Mouse (Mus musculus): ENCODE data around the gene Chsy1. TPM values are rescaled to one million over a fixed set of nuclear protein-coding genes. Genes with fewer than 3 reads are reported as not detected.

The Chsy1 gene
- polyA plus RNA-seq, 1 experiment, result not detected

DNA sequence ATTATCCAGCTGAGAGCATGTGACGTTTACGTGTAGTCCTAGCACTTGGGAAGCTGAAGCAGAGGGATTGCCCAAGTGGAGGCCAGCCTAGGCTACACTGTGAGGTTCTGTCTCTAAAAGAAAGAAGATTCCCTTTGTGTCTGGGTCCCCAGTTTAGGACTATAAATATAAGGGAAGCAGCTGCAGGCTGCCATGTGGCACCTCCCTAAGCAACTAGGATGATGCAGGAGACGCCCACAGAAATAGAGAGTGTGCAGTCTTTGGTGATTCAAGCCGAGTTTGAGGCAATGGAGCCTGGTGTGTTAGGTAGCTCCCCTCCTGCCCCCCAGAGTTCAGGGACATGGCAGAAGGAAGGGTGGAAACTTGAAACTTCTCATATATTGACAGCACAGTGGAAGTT is 21.7 kb upstream of the Chsy1 start:
- WGBS, result 47% methylated on average over 4 of the region's 4 CpGs
- Histone ChIP-seq H3K4me1 (ENCODE audit: control insufficient read depth, insufficient read depth, low read length) (peaks cover 7% of the 10 kb centered on the region), H3K27ac (ENCODE audit: insufficient read depth, low read depth, low read length) (peak overlapping the region; percentile 78)

DNA sequence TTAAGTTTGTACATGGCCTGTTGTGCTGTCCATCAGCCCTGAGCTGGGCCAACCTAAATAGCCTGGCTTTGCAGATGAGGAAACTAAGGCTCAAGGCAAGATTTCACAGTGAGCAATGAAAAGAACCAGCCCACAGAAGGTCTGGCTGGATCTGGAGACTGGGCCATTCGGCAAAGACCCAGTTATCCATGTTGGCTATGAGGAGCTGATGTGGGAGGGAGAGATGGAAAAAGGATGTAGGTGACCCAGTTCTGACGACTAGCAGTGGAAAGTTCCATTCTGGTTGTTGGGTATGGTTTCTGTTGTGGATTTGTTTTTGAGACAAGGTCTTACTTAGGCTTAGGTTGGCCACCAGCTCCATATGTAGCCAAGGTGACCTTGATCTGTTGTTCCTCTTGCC is 21.2 kb upstream of the Chsy1 start:
- TF ChIP-seq POLR2A (IDR thresholded peaks at IDR 0.05; ENCODE audit: insufficient read depth, low read depth, low read length) (no peak), CTCF (IDR thresholded peaks at IDR 0.05; ENCODE audit: insufficient read depth, low read depth, low read length) (no peak)
- no peak overlapping the region for H3K27ac ChIP-seq (ENCODE audit: insufficient read depth, low read depth, low read length)
- WGBS, result 70% methylated on average over 2 of the region's 2 CpGs

More for the DNA sequence above, 21.7 kb upstream of the Chsy1 start:
- no peak for TF ChIP-seq POLR2A (IDR thresholded peaks at IDR 0.05; ENCODE audit: insufficient read depth, low read depth, low read length)
- TF ChIP-seq CTCF (IDR thresholded peaks at IDR 0.05; ENCODE audit: insufficient read depth, low read depth, low read length), result no peak
- no peak overlapping the region for H3K4me3 ChIP-seq (ENCODE audit: insufficient read depth, low read depth, low read length)

DNA sequence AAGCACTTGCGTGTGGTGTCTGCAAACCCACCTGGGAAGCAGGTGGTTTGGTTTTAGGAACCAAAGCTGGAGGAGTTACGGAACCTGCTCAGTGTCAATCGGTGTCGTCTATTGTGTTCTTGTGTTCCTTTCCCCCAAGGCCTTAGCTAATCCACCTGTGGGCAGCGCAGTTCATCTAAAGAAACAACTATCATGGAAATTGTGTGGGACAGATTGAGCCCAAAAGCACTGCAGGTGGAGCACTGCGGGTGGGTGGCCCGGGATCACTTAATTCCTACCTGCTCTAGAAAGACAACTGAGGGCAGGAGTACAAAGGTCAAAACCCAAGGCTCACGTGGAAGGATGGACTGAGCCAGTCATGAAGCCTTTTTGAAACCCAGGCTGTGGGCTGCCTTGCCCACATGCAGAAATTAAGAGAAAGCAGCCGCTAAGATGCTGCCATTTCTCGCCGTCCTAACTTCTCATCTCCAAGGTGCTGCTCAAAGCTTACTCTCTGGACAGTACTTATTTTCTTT is 18.6 kb upstream of the Chsy1 start:
- Histone ChIP-seq H3K4me3 (ENCODE audit: insufficient read depth, low read depth, low read length) (no peak overlapping the region), H3K4me1 (ENCODE audit: control insufficient read depth, insufficient read depth, low read length) (peaks cover 13% of the 10 kb centered on the region), H3K27ac (ENCODE audit: insufficient read depth, low read depth, low read length) (no peak overlapping the region)
- no peak for TF ChIP-seq POLR2A (IDR thresholded peaks at IDR 0.05; ENCODE audit: insufficient read depth, low read depth, low read length)
- no peak for TF ChIP-seq CTCF (IDR thresholded peaks at IDR 0.05; ENCODE audit: insufficient read depth, low read depth, low read length)
- 79% methylated on average over 11 of the region's 11 CpGs for WGBS

More for the DNA sequence above, 21.2 kb upstream of the Chsy1 start:
- Histone ChIP-seq H3K4me3 (ENCODE audit: insufficient read depth, low read depth, low read length) (no peak overlapping the region), H3K4me1 (ENCODE audit: control insufficient read depth, insufficient read depth, low read length) (peaks cover 7% of the 10 kb centered on the region)

DNA sequence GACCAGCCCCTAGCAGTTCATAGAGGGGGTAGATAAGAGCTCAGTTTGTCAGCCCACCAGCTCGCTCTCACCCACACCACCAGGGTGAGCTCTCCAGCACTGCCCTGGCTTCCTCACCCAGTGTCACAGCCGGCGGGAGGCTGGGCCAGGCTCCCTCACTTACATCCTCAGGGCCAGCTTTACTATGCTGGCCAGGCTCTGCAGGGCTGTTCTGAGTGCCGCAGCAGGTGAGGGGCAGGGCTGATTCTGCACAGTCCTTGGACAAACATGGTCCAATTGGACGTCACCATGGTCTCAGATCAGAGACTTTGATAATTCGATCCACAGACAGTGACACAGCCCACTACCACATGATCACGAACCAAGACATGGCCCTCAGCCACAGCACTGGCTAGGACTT is 17.8 kb upstream of the Chsy1 start:
- Histone ChIP-seq H3K27ac (ENCODE audit: insufficient read depth, low read depth, low read length) (no peak overlapping the region), H3K4me1 (ENCODE audit: control insufficient read depth, insufficient read depth, low read length) (peaks cover 18% of the 10 kb centered on the region), H3K4me3 (ENCODE audit: insufficient read depth, low read depth, low read length) (no peak overlapping the region)
- TF ChIP-seq POLR2A (IDR thresholded peaks at IDR 0.05; ENCODE audit: insufficient read depth, low read depth, low read length) (no peak), CTCF (IDR thresholded peaks at IDR 0.05; ENCODE audit: insufficient read depth, low read depth, low read length) (no peak)
- 86% methylated on average over 7 of the region's 7 CpGs for WGBS

DNA sequence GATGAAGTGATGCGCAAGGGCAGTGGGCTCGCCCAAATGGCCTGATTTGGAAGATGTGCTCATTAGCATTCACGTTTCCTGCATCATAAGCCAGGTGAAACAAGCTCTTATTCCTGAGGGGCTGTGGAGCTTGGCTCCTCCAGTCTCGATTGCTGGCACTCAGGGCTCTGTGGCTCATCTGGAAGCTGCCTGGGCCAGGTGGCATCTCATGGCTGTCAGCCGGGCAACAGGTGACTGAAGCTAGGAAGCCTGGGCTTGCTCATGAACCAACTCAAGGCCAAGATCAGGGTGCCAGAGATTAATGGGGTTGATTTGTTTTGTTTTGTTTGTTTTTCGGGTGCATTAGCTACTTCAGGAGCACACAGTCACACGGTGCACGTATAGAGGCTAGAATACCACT is 16.7 kb upstream of the Chsy1 start:
- TF ChIP-seq CTCF (IDR thresholded peaks at IDR 0.05; ENCODE audit: insufficient read depth, low read depth, low read length) (no peak), POLR2A (IDR thresholded peaks at IDR 0.05; ENCODE audit: insufficient read depth, low read depth, low read length) (no peak)
- 94% methylated on average over 8 of the region's 8 CpGs for WGBS
- no peak overlapping the region for H3K4me3 ChIP-seq (ENCODE audit: insufficient read depth, low read depth, low read length)
- H3K4me1 ChIP-seq (ENCODE audit: control insufficient read depth, insufficient read depth, low read length), result peaks cover 14% of the 10 kb centered on the region
- no peak overlapping the region for H3K27ac ChIP-seq (ENCODE audit: insufficient read depth, low read depth, low read length)

DNA sequence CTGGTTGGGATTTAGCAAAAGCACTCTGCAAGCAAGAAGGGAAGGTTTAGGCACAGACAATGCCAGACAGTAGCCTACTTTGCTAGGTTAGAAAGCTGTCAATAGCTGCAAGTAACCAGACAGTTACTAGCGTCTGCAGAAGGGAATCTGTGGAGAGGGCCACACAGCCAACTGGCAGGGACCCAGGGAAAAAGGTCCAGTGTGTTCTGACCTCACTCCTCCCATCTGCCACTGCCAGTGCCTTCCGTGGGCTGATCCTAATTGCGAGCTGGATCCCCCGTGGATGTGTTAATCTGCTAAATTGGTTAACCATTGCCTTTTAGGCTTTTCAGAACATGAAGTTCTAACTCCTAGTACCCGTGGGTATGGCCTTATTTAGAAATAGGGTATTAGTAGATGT is 15.2 kb upstream of the Chsy1 start:
- Histone ChIP-seq H3K4me3 (ENCODE audit: insufficient read depth, low read depth, low read length) (no peak overlapping the region), H3K4me1 (ENCODE audit: control insufficient read depth, insufficient read depth, low read length) (peaks cover 10% of the 10 kb centered on the region), H3K27ac (ENCODE audit: insufficient read depth, low read depth, low read length) (no peak overlapping the region)
- 40% methylated on average over 5 of the region's 5 CpGs for WGBS
- TF ChIP-seq POLR2A (IDR thresholded peaks at IDR 0.05; ENCODE audit: insufficient read depth, low read depth, low read length), result no peak
- TF ChIP-seq CTCF (IDR thresholded peaks at IDR 0.05; ENCODE audit: insufficient read depth, low read depth, low read length), result no peak

DNA sequence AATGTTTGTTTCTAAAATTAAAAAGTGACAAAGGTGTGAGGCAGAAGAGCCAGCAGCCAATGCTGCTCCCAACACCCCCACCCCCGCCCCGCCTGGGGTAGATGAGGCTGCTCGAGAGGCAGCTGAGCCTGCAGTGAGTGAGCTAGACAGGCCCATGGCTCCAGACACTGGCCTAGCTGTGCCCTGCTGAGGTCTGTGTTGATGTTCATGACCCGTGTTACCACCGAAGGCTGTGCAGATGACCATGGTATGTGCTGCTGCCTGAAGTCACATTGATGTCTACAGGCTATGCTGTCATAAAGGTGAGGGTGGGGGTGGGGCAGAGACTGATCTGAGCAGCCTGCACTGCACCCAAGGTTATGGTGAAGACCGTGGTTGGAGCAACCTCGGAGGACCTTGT is 10.5 kb upstream of the Chsy1 start:
- WGBS, result 83% methylated on average over 7 of the region's 7 CpGs
- TF ChIP-seq CTCF (IDR thresholded peaks at IDR 0.05; ENCODE audit: insufficient read depth, low read depth, low read length) (no peak), POLR2A (IDR thresholded peaks at IDR 0.05; ENCODE audit: insufficient read depth, low read depth, low read length) (no peak)
- Histone ChIP-seq H3K27ac (ENCODE audit: insufficient read depth, low read depth, low read length) (no peak overlapping the region), H3K4me3 (ENCODE audit: insufficient read depth, low read depth, low read length) (no peak overlapping the region), H3K4me1 (ENCODE audit: control insufficient read depth, insufficient read depth, low read length) (peaks cover 10% of the 10 kb centered on the region)

DNA sequence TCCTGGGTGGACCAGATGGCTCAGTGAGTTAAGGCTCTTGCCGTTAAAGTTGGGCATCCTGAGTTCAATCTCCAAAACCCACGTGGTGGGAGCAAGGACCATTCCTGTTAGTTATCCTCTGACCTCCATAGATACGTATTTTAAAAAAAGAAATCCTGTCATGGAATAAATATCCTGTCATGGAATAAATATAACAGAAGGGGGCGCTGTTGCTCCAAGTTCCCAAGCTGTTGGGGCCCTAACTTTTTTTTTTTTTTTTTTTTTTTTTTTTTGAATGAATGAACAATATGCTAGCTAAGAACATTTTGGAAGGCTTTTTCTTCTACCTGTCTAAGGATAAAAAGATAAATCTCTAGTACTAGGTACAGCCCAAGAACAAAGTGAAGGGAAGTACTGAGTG is 7.4 kb upstream of the Chsy1 start:
- no peaks in the 10 kb centered on the region for H3K4me1 ChIP-seq (ENCODE audit: control insufficient read depth, insufficient read depth, low read length)
- 2% methylated on average over 4 of the region's 4 CpGs for WGBS
- no peak for TF ChIP-seq POLR2A (IDR thresholded peaks at IDR 0.05; ENCODE audit: insufficient read depth, low read depth, low read length)
- TF ChIP-seq CTCF (IDR thresholded peaks at IDR 0.05; ENCODE audit: insufficient read depth, low read depth, low read length), result no peak
- H3K4me3 ChIP-seq (ENCODE audit: insufficient read depth, low read depth, low read length), result no peak overlapping the region
- no peak overlapping the region for H3K27ac ChIP-seq (ENCODE audit: insufficient read depth, low read depth, low read length)

DNA sequence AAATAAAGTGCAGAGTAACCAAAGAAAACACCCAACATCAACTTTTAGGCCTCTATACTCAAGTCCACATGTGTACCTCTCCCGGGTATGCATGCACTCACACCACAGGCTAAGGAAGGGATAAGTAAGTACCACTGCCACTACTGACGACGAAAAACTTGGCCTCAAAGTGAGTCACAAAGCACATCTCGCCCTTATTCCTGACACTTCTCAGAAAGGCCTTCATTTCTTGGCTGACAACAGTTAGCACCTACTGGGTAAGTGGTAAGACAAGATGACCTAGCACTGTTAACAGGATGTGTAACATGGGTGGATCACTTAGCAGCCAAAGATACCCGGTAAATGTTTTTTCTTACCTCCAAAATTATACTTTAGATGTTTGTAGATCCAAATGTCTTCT is 4.8 kb upstream of the Chsy1 start:
- Histone ChIP-seq H3K4me3 (ENCODE audit: insufficient read depth, low read depth, low read length) (no peak overlapping the region), H3K4me1 (ENCODE audit: control insufficient read depth, insufficient read depth, low read length) (peaks cover 3% of the 10 kb centered on the region), H3K27ac (ENCODE audit: insufficient read depth, low read depth, low read length) (no peak overlapping the region)
- WGBS, result 87% methylated on average over 5 of the region's 5 CpGs
- no peak for TF ChIP-seq CTCF (IDR thresholded peaks at IDR 0.05; ENCODE audit: insufficient read depth, low read depth, low read length)
- no peak for TF ChIP-seq POLR2A (IDR thresholded peaks at IDR 0.05; ENCODE audit: insufficient read depth, low read depth, low read length)

DNA sequence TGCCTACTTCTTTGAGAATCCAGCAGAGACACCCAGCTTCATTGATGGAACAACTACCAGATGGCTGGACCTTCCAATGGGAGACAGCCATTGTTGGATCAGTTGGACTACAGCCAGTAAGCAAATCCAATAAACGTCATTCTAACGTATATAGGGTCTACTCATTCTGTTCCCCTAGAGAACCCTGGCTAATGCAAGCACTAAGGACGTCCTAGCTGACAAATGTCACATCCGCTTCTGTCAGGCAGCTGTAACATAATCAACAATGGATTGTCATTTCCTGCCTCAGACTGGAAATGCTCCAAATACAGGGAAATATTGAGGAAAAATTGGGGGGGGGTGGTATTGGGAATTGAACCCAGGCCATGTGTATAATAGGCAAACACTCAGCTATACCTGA is 3.5 kb upstream of the Chsy1 start:
- Histone ChIP-seq H3K4me3 (ENCODE audit: insufficient read depth, low read depth, low read length) (no peak overlapping the region), H3K4me1 (ENCODE audit: control insufficient read depth, insufficient read depth, low read length) (peaks cover 3% of the 10 kb centered on the region), H3K27ac (ENCODE audit: insufficient read depth, low read depth, low read length) (no peak overlapping the region)
- 65% methylated on average over 4 of the region's 4 CpGs for WGBS
- no peak for TF ChIP-seq POLR2A (IDR thresholded peaks at IDR 0.05; ENCODE audit: insufficient read depth, low read depth, low read length)
- TF ChIP-seq CTCF (IDR thresholded peaks at IDR 0.05; ENCODE audit: insufficient read depth, low read depth, low read length), result no peak
